Mouse (Mus musculus) heart, embryonic 10.5 days (tissue): ENCODE data around the gene Ifi204. TPM values are rescaled to one million over a fixed set of nuclear protein-coding genes. Genes with fewer than 3 reads are reported as not detected.

Experiments
- polyA plus RNA-seq: library from polyadenylated mRNA; unstranded; fragments of >200 nt; fragmentation: Nextera tagmentation; extraction: Ambion mirVana; gene quantifications from 2 replicates; pipeline ENCODE4 v1.2.1, GENCODE M21; 2016

Ifi204 gene
- polyA plus RNA-seq, 1 experiment from 2014 or later, result 0.28 TPM

Other genes starting within 250 kb of the Ifi204 start
- not detected in 2 replicates for gene Ifi214, start 231.0 kb downstream of the Ifi204 start, polyA plus RNA-seq
- not detected in 2 replicates for gene Ifi213, start 167.7 kb downstream of the Ifi204 start, polyA plus RNA-seq
- 0.05 TPM in 1 of 2 replicates, not detected in the other for gene Ifi209, start 136.0 kb downstream of the Ifi204 start, polyA plus RNA-seq
- gene Ifi208, start 93.3 kb downstream of the Ifi204 start, polyA plus RNA-seq, result not detected in 2 replicates
- gene Ifi207, start 25.2 kb downstream of the Ifi204 start, polyA plus RNA-seq, result 0.14 and 0.24 TPM in 2 replicates
- gene Ifi211, start 146.1 kb upstream of the Ifi204 start, polyA plus RNA-seq, result 1.1 and 2.7 TPM in 2 replicates
- 0.77 and 4.1 TPM in 2 replicates for gene Mndal, start 175.5 kb upstream of the Ifi204 start, polyA plus RNA-seq
- gene Ifi203, start 175.7 kb upstream of the Ifi204 start, polyA plus RNA-seq, result not detected in 2 replicates
- not detected in 2 replicates for gene Ifi202b, start 215.8 kb upstream of the Ifi204 start, polyA plus RNA-seq